Mouse (Mus musculus): Measurements from ENCODE around the gene Sumo2. TPM values are rescaled to one million over a fixed set of nuclear protein-coding genes. Genes with fewer than 3 reads are reported as not detected.
"Not testable (repeated sequence)": the region's sequence is repeated elsewhere in the genome, so short reads cannot be mapped to it uniquely, and the experiment has no call there.

Gene Sumo2
- total RNA-seq, 2 experiments from 2014 or later: 307 to 316 TPM

- DNase-seq (ENCODE audit: low spot score in 2 of 2): no peak
Observed at GRCm38 (mm10) chr11:115488551-115489104, 47.4 kb downstream of the Sumo2 start.

GRCm38 (mm10) chr11:115485155-115485554 lies 50.9 kb downstream of the Sumo2 start:
- DNase-seq (ENCODE audit: low spot score in 2 of 2): no peak

GRCm38 (mm10) chr11:115483726-115484125 lies 52.4 kb downstream of the Sumo2 start:
- DNase-seq (ENCODE audit: low spot score in 2 of 2): peak; percentile 66 to 92

- DNase-seq (ENCODE audit: low spot score in 2 of 2): no peak
Observed at GRCm38 (mm10) chr11:115483278-115483677, 52.8 kb downstream of the Sumo2 start.

GRCm38 (mm10) chr11:115481553-115482259 lies 54.4 kb downstream of the Sumo2 start:
- peak; percentile 74 to 88 for DNase-seq (ENCODE audit: low spot score in 2 of 2)

- peak in 1 of 2 experiments; percentile 1 for DNase-seq (ENCODE audit: low spot score in 2 of 2)
Observed at GRCm38 (mm10) chr11:115478296-115478938, 57.7 kb downstream of the Sumo2 start.

GRCm38 (mm10) chr11:115477388-115477787 lies 58.7 kb downstream of the Sumo2 start:
- DNase-seq (ENCODE audit: low spot score in 2 of 2): not testable (repeated sequence)

GRCm38 (mm10) chr11:115476630-115477029 lies 59.4 kb downstream of the Sumo2 start:
- not testable (repeated sequence) for DNase-seq (ENCODE audit: low spot score in 2 of 2)

- no peak for DNase-seq (ENCODE audit: low spot score in 2 of 2)
Observed at GRCm38 (mm10) chr11:115475758-115476237, 60.3 kb downstream of the Sumo2 start.

- DNase-seq (ENCODE audit: low spot score in 2 of 2): peak; percentile 93 to 95
Observed at GRCm38 (mm10) chr11:115475025-115475757, 60.9 kb downstream of the Sumo2 start, which contains the start of gene Armc7. TSS of gene Armc7 (plus strand) at chr11:115475667.

- peak; percentile 93 to 99 for DNase-seq (ENCODE audit: low spot score in 2 of 2)
Observed at GRCm38 (mm10) chr11:115473626-115474275, 62.3 kb downstream of the Sumo2 start.

Other genes with a start within 250 kb of the Sumo2 start
- gene Fads6, start 238.6 kb downstream of the Sumo2 start, total RNA-seq (2021): 10 to 100 TPM; 16.7 to 17.3 TPM
- 1 to 10 TPM in 1 of 2 experiments, under 1 TPM in 1; 0.20 to 1.0 TPM for gene Otop2, start 229.1 kb downstream of the Sumo2 start, total RNA-seq (2021)
- gene Ush1g, start 214.2 kb downstream of the Sumo2 start, total RNA-seq (2021): under 1 TPM; 0.66 to 0.79 TPM
- under 1 TPM in 1 of 2 experiments, not detected in 1; 0.22 TPM for gene Otop3, start 201.5 kb downstream of the Sumo2 start, total RNA-seq (2021)
- gene Hid1, start 168.5 kb downstream of the Sumo2 start, total RNA-seq (2021): 100 to 1,000 TPM; 110 to 115 TPM
- gene Cdr2l, start 154.4 kb downstream of the Sumo2 start, total RNA-seq (2021): 10 to 100 TPM; 29.7 to 30.6 TPM
- gene Mrpl58, start 132.5 kb downstream of the Sumo2 start, total RNA-seq (2021): 100 to 1,000 TPM in 1 of 2 experiments, 10 to 100 TPM in 1; 97.7 to 102 TPM
- gene Atp5h, start 116.3 kb downstream of the Sumo2 start, total RNA-seq (2021): 100 to 1,000 TPM; 468 to 483 TPM
- gene Kctd2, start 116.1 kb downstream of the Sumo2 start, total RNA-seq (2021): 10 to 100 TPM; 81.5 to 82.2 TPM
- not detected for gene Trim80, start 95.7 kb downstream of the Sumo2 start, total RNA-seq (2021)
- not detected for gene Slc16a5, start 73.8 kb downstream of the Sumo2 start, total RNA-seq (2021)
- 10 to 100 TPM; 11.4 to 13.8 TPM for gene Armc7, start 60.6 kb downstream of the Sumo2 start, total RNA-seq (2021)
- gene Nt5c, start 44.4 kb downstream of the Sumo2 start, total RNA-seq (2021): 10 to 100 TPM; 66.5 to 66.8 TPM
- 100 to 1,000 TPM; 136 to 139 TPM for gene Jpt1, start 21.9 kb downstream of the Sumo2 start, total RNA-seq (2021)
- gene Nup85, start 28.2 kb upstream of the Sumo2 start, total RNA-seq (2021): 10 to 100 TPM; 46.8 to 48.6 TPM
- 10 to 100 TPM; 49.0 to 50.1 TPM for gene Mrps7, start 67.6 kb upstream of the Sumo2 start, total RNA-seq (2021)
- 10 to 100 TPM; 68.6 to 73.5 TPM for gene Gga3, start 67.8 kb upstream of the Sumo2 start, total RNA-seq (2021)
- 10 to 100 TPM; 18.9 to 19.4 TPM for gene Mif4gd, start 76.7 kb upstream of the Sumo2 start, total RNA-seq (2021)
- gene Slc25a19, start 92.0 kb upstream of the Sumo2 start, total RNA-seq (2021): 10 to 100 TPM; 59.2 to 61.9 TPM
- 100 to 1,000 TPM; 184 to 203 TPM for gene Grb2, start 172.3 kb upstream of the Sumo2 start, total RNA-seq (2021)
- 10 to 100 TPM; 50.9 to 56.1 TPM for gene Tmem94, start 229.2 kb upstream of the Sumo2 start, total RNA-seq (2021)

Measured in layer of hippocampus, adult 18-20 months (tissue).